Mouse (Mus musculus): ENCODE measurements around the gene Men1. TPM values are rescaled to one million over a fixed set of nuclear protein-coding genes. Genes with fewer than 3 reads are reported as not detected.

Men1 gene
- polyA plus RNA-seq, 1 experiment from 2014 or later: 24.1 TPM

GRCm38 (mm10) chr19:6315573-6315972, 19.2 kb upstream of the Men1 start:
- Histone ChIP-seq H3K9me3 (ENCODE audit: control insufficient read depth, low read length) (no peaks in the 10 kb centered on the region), H3K27me3 (ENCODE audit: control insufficient read depth, insufficient read depth, low read length) (no peaks in the 10 kb centered on the region), H3K4me3 (ENCODE audit: control insufficient read depth in 1 of 2, insufficient read depth in 1 of 2, low read depth in 1 of 2, low read length in 2 of 2) (no peak overlapping the region), H3K36me3 (ENCODE audit: control insufficient read depth, insufficient read depth, low read length) (peaks cover 85% of the 10 kb centered on the region), H3K4me2 (ENCODE audit: low read length) (no peak overlapping the region), H3K4me1 (ENCODE audit: control insufficient read depth in 2 of 2, insufficient read depth in 2 of 2, low read length in 2 of 2) (no peaks in the 10 kb centered on the region; a peak in 1 of 4 replicates), H3K27ac (replicated peaks in 1 of 2; ENCODE audit: control insufficient read depth in 1 of 2, insufficient read depth in 1 of 2, low read depth in 2 of 2, low read length in 2 of 2) (no peak overlapping the region), H3K9ac (ENCODE audit: low read length) (no peak overlapping the region)
- ATAC-seq (ENCODE audit: insufficient number of reproducible peaks, insufficient read depth, low FRiP score, low read depth): no peak
- WGBS: 75% methylated on average over 14 of the region's 14 CpGs

- H3K36me3 ChIP-seq (ENCODE audit: control insufficient read depth, insufficient read depth, low read length): peaks cover 72% of the 10 kb centered on the region
- H3K27ac ChIP-seq (replicated peaks in 1 of 2; ENCODE audit: control insufficient read depth in 1 of 2, insufficient read depth in 1 of 2, low read depth in 2 of 2, low read length in 2 of 2): no peak overlapping the region
- no peak overlapping the region for H3K4me2 ChIP-seq (ENCODE audit: low read length)
- ATAC-seq (ENCODE audit: insufficient number of reproducible peaks, insufficient read depth, low FRiP score, low read depth): no peak
- 86% methylated on average over 12 of the region's 12 CpGs for WGBS
- peaks cover 10 to 14% of the 10 kb centered on the region in 2 experiments for H3K4me1 ChIP-seq (ENCODE audit: control insufficient read depth in 2 of 2, insufficient read depth in 2 of 2, low read length in 2 of 2)
- no peak overlapping the region for H3K9ac ChIP-seq (ENCODE audit: low read length)
- no peaks in the 10 kb centered on the region for H3K9me3 ChIP-seq (ENCODE audit: control insufficient read depth, low read length)
- H3K4me3 ChIP-seq (ENCODE audit: control insufficient read depth in 1 of 2, insufficient read depth in 1 of 2, low read depth in 1 of 2, low read length in 2 of 2): no peak overlapping the region
- H3K27me3 ChIP-seq (ENCODE audit: control insufficient read depth, insufficient read depth, low read length): no peaks in the 10 kb centered on the region
Measured at GRCm38 (mm10) chr19:6318145-6318544, 16.6 kb upstream of the Men1 start.

GRCm38 (mm10) chr19:6321358-6321757, 13.4 kb upstream of the Men1 start:
- 46% methylated on average over 8 of the region's 8 CpGs for WGBS
- Histone ChIP-seq H3K36me3 (ENCODE audit: control insufficient read depth, insufficient read depth, low read length) (peaks cover 50% of the 10 kb centered on the region), H3K9ac (ENCODE audit: low read length) (peak overlapping the region; percentile 38; the same call in 1 of the 2 replicates), H3K4me2 (ENCODE audit: low read length) (no peak overlapping the region), H3K4me3 (ENCODE audit: control insufficient read depth in 1 of 2, insufficient read depth in 1 of 2, low read depth in 1 of 2, low read length in 2 of 2) (no peak overlapping the region), H3K27ac (replicated peaks in 1 of 2; ENCODE audit: control insufficient read depth in 1 of 2, insufficient read depth in 1 of 2, low read depth in 2 of 2, low read length in 2 of 2) (peak overlapping the region in 1 of 2 experiments; percentile 41; a peak in 1 of 4 replicates), H3K27me3 (ENCODE audit: control insufficient read depth, insufficient read depth, low read length) (no peaks in the 10 kb centered on the region), H3K9me3 (ENCODE audit: control insufficient read depth, low read length) (no peaks in the 10 kb centered on the region), H3K4me1 (ENCODE audit: control insufficient read depth in 2 of 2, insufficient read depth in 2 of 2, low read length in 2 of 2) (peaks cover 10 to 14% of the 10 kb centered on the region in 2 experiments)
- no peak for ATAC-seq (ENCODE audit: insufficient number of reproducible peaks, insufficient read depth, low FRiP score, low read depth)

- peaks cover 43% of the 10 kb centered on the region for H3K36me3 ChIP-seq (ENCODE audit: control insufficient read depth, insufficient read depth, low read length)
- no peaks in the 10 kb centered on the region for H3K9me3 ChIP-seq (ENCODE audit: control insufficient read depth, low read length)
- H3K9ac ChIP-seq (ENCODE audit: low read length): 0 out of 2 replicates have a peak overlapping the region, but pooled peaks have one; percentile 38
- H3K4me1 ChIP-seq (ENCODE audit: control insufficient read depth in 2 of 2, insufficient read depth in 2 of 2, low read length in 2 of 2): peaks cover 10 to 14% of the 10 kb centered on the region in 2 experiments
- no peak overlapping the region for H3K4me2 ChIP-seq (ENCODE audit: low read length)
- H3K4me3 ChIP-seq (ENCODE audit: control insufficient read depth in 1 of 2, insufficient read depth in 1 of 2, low read depth in 1 of 2, low read length in 2 of 2): no peak overlapping the region
- peak overlapping the region in 1 of 2 experiments; percentile 41; a peak in 1 of 4 replicates for H3K27ac ChIP-seq (replicated peaks in 1 of 2; ENCODE audit: control insufficient read depth in 1 of 2, insufficient read depth in 1 of 2, low read depth in 2 of 2, low read length in 2 of 2)
- ATAC-seq (ENCODE audit: insufficient number of reproducible peaks, insufficient read depth, low FRiP score, low read depth): no peak
- H3K27me3 ChIP-seq (ENCODE audit: control insufficient read depth, insufficient read depth, low read length): no peaks in the 10 kb centered on the region
- 70% methylated on average over 33 of the region's 33 CpGs for WGBS
Measured at GRCm38 (mm10) chr19:6321786-6322621, 12.8 kb upstream of the Men1 start.

- Histone ChIP-seq H3K36me3 (ENCODE audit: control insufficient read depth, insufficient read depth, low read length) (peaks cover 16% of the 10 kb centered on the region), H3K27me3 (ENCODE audit: control insufficient read depth, insufficient read depth, low read length) (no peaks in the 10 kb centered on the region), H3K27ac (replicated peaks in 1 of 2; ENCODE audit: control insufficient read depth in 1 of 2, insufficient read depth in 1 of 2, low read depth in 2 of 2, low read length in 2 of 2) (no peak overlapping the region), H3K4me1 (ENCODE audit: control insufficient read depth in 2 of 2, insufficient read depth in 2 of 2, low read length in 2 of 2) (peaks cover 10 to 14% of the 10 kb centered on the region in 2 experiments), H3K9me3 (ENCODE audit: control insufficient read depth, low read length) (no peaks in the 10 kb centered on the region), H3K4me3 (ENCODE audit: control insufficient read depth in 1 of 2, insufficient read depth in 1 of 2, low read depth in 1 of 2, low read length in 2 of 2) (no peak overlapping the region), H3K9ac (ENCODE audit: low read length) (no peak overlapping the region), H3K4me2 (ENCODE audit: low read length) (no peak overlapping the region)
- 78% methylated on average over 9 of the region's 9 CpGs for WGBS
- no peak for ATAC-seq (ENCODE audit: insufficient number of reproducible peaks, insufficient read depth, low FRiP score, low read depth)
Measured at GRCm38 (mm10) chr19:6324751-6325150, 10.0 kb upstream of the Men1 start.

GRCm38 (mm10) chr19:6331178-6331577, 3.6 kb upstream of the Men1 start:
- peak overlapping the region; percentile 67 for H3K9ac ChIP-seq (ENCODE audit: low read length)
- no peaks in the 10 kb centered on the region for H3K9me3 ChIP-seq (ENCODE audit: control insufficient read depth, low read length)
- H3K36me3 ChIP-seq (ENCODE audit: control insufficient read depth, insufficient read depth, low read length): no peaks in the 10 kb centered on the region
- ATAC-seq (ENCODE audit: insufficient number of reproducible peaks, insufficient read depth, low FRiP score, low read depth): no peak
- peak overlapping the region; percentile 56 for H3K4me2 ChIP-seq (ENCODE audit: low read length)
- H3K4me3 ChIP-seq (ENCODE audit: control insufficient read depth in 1 of 2, insufficient read depth in 1 of 2, low read depth in 1 of 2, low read length in 2 of 2): peak overlapping the region in 1 of 2 experiments; percentile 22; a peak in 1 of 4 replicates
- peaks cover 11 to 14% of the 10 kb centered on the region in 2 experiments for H3K4me1 ChIP-seq (ENCODE audit: control insufficient read depth in 2 of 2, insufficient read depth in 2 of 2, low read length in 2 of 2)
- H3K27me3 ChIP-seq (ENCODE audit: control insufficient read depth, insufficient read depth, low read length): no peaks in the 10 kb centered on the region
- WGBS: 46% methylated on average over 5 of the region's 5 CpGs
- no peak overlapping the region for H3K27ac ChIP-seq (replicated peaks in 1 of 2; ENCODE audit: control insufficient read depth in 1 of 2, insufficient read depth in 1 of 2, low read depth in 2 of 2, low read length in 2 of 2)

GRCm38 (mm10) chr19:6331719-6332516, 2.9 kb upstream of the Men1 start:
- Histone ChIP-seq H3K27ac (replicated peaks in 1 of 2; ENCODE audit: control insufficient read depth in 1 of 2, insufficient read depth in 1 of 2, low read depth in 2 of 2, low read length in 2 of 2) (no peak overlapping the region), H3K4me2 (ENCODE audit: low read length) (peak overlapping the region; percentile 56), H3K4me3 (ENCODE audit: control insufficient read depth in 1 of 2, insufficient read depth in 1 of 2, low read depth in 1 of 2, low read length in 2 of 2) (peak overlapping the region in 1 of 2 experiments; percentile 22; a peak in 2 of 4 replicates), H3K9ac (ENCODE audit: low read length) (peak overlapping the region; percentile 67), H3K27me3 (ENCODE audit: control insufficient read depth, insufficient read depth, low read length) (no peaks in the 10 kb centered on the region), H3K36me3 (ENCODE audit: control insufficient read depth, insufficient read depth, low read length) (peaks cover 3% of the 10 kb centered on the region), H3K4me1 (ENCODE audit: control insufficient read depth in 2 of 2, insufficient read depth in 2 of 2, low read length in 2 of 2) (peaks cover 18 to 21% of the 10 kb centered on the region in 2 experiments), H3K9me3 (ENCODE audit: control insufficient read depth, low read length) (no peaks in the 10 kb centered on the region)
- no peak for ATAC-seq (ENCODE audit: insufficient number of reproducible peaks, insufficient read depth, low FRiP score, low read depth)
- 20% methylated on average over 13 of the region's 13 CpGs for WGBS

Data from heart, embryonic 14.5 days (tissue).